Mouse (Mus musculus) limb, embryonic 11.5 days (tissue): ENCODE measurements around the gene Zfp949. TPM values are rescaled to one million over a fixed set of nuclear protein-coding genes. Genes with fewer than 3 reads are reported as not detected.

Source experiments
- ATAC-seq: fragments of 200-750 bp; cut with Nextera tagmentation; 2 replicates; pipeline ENCODE4 v1.8.0; 2017; ENCODE audit warnings: low read depth; ENCODE audit not compliant: insufficient number of reproducible peaks, low FRiP score, low TSS enrichment
- DNase-seq: peaks from one replicate; pipeline ENCODE4 v3.0.0-alpha.2; 2015; ENCODE audit warnings: low spot score
- H3K27ac ChIP-seq: fragments of 300-500 bp; sonication (generic); replicated peaks from 2 replicates; pipeline ENCODE4 v1.5.1; 2014; ENCODE audit warnings: low read depth, mild to moderate bottlenecking, low read length
- H3K27me3 ChIP-seq: fragments of 300-500 bp; sonication (generic); 2 replicates; pipeline ENCODE4 v1.6.1; 2014; ENCODE audit warnings: mild to moderate bottlenecking, low read length, mixed read lengths; ENCODE audit not compliant: control insufficient read depth, insufficient read depth
- H3K36me3 ChIP-seq: fragments of 300-500 bp; sonication (generic); 2 replicates; pipeline ENCODE4 v1.6.1; 2014; ENCODE audit warnings: mild to moderate bottlenecking, low read length, moderate library complexity, mixed read lengths; ENCODE audit not compliant: control insufficient read depth, insufficient read depth
- H3K4me1 ChIP-seq: fragments of 300-500 bp; sonication (generic); 2 replicates; pipeline ENCODE4 v1.6.1; 2014; ENCODE audit warnings: low read length, mixed read lengths; ENCODE audit not compliant: control insufficient read depth, insufficient read depth
- H3K4me2 ChIP-seq: fragments of 300-500 bp; sonication (generic); 2 replicates; pipeline ENCODE4 v1.6.1; 2014; ENCODE audit warnings: low read depth, mild to moderate bottlenecking, moderate library complexity; ENCODE audit not compliant: severe bottlenecking
- H3K4me3 ChIP-seq: fragments of 300-500 bp; sonication (generic); 2 replicates; pipeline ENCODE4 v1.5.1; 2014; ENCODE audit warnings: low read depth, low read length
- H3K9ac ChIP-seq: fragments of 300-500 bp; sonication (generic); 2 replicates; pipeline ENCODE4 v1.6.1; 2014; ENCODE audit warnings: mild to moderate bottlenecking, low read length
- H3K9me3 ChIP-seq: fragments of 300-500 bp; sonication (generic); 2 replicates; pipeline ENCODE4 v1.6.1; 2016; ENCODE audit warnings: low read length; ENCODE audit not compliant: control insufficient read depth
- WGBS: fragments of 180-500 bp; shearing (Covaris S2); extraction: QIAGEN DNeasy Blood & Tissue Kit; methylation state at CpG from one replicate; pipeline ENCODE4 v1.1.7; 2014; 5-methylcytosine and 5-hydroxymethylcytosine counted together
- polyA plus RNA-seq: library from polyadenylated mRNA; unstranded; fragments of >200 nt; fragmentation: Nextera tagmentation; extraction: Ambion mirVana; gene quantifications from 2 replicates; pipeline ENCODE4 v1.2.1, GENCODE M21; 2014

Gene Zfp949
- polyA plus RNA-seq, 1 experiment from 2014 or later = 9.0 TPM

DNA sequence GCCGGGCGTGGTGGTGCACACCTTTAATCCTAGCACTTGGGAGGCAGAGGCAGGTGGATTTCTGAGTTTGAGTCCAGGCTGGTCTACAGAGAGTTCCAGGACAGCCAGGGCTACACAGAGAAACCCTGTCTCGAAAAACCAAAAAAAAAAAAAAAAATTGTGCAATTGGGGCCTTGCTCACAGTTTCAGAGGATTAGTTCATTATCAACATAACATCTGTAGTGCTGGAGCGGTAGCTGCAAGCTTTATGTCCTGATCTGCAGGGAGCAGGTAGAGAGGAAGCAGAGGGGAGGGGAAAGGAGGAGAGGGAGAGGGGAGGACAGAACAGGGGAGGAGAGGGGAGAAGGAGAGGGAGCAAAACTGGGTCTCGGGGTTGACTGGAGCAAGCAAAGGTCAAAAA, 19.1 kb upstream of the Zfp949 start:
- Histone ChIP-seq H3K4me1 (no peaks in the 10 kb centered on the region), H3K27ac (no peak overlapping the region), H3K27me3 (no peaks in the 10 kb centered on the region), H3K4me2 (no peak overlapping the region), H3K4me3 (no peak overlapping the region), H3K9me3 (no peaks in the 10 kb centered on the region), H3K36me3 (no peaks in the 10 kb centered on the region), H3K9ac (no peak overlapping the region)
- no peak for ATAC-seq
- no peak for DNase-seq
- WGBS = 76% methylated on average over 5 of the region's 5 CpGs

- DNase-seq = no peak
- no peak overlapping the region for H3K9ac ChIP-seq
- H3K4me1 ChIP-seq = no peaks in the 10 kb centered on the region
- 85% methylated on average over 3 of the region's 3 CpGs for WGBS
- ATAC-seq = no peak
- H3K4me2 ChIP-seq = no peak overlapping the region
- no peaks in the 10 kb centered on the region for H3K27me3 ChIP-seq
- H3K27ac ChIP-seq = no peak overlapping the region
- no peaks in the 10 kb centered on the region for H3K36me3 ChIP-seq
- H3K9me3 ChIP-seq = no peaks in the 10 kb centered on the region
- no peak overlapping the region for H3K4me3 ChIP-seq
Observed at GRCm38 (mm10) chr9:88529571-88529970, 18.2 kb upstream of the Zfp949 start.

DNA sequence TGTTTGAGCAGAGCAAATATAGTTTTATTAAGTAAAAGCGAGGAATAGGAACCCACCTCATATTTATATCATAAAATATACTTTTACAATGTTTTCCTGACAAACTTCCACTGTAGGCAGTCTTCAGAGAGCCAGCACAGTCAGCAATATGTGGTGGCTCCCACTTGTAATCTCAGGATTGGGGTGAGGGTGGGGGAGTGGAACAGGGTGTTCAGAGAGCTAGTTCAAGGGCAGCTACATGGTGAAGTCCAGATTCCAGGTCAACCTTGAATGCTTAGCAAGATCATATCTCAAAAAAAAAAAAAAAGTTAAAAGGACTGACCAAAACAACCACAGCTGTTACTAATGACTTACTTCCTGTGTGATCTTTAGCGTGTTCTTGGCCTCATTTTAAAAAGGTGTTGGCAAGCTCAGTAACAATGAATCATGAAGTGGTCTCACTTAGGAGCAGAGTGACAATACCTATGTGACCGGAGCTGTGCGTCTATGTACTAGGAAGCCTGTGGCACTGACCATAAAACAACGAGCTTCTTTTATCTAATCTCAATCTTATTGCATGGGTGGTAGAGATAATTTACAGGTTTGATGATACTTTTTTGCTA, 17.7 kb upstream of the Zfp949 start:
- WGBS = 41% methylated on average over 5 of the region's 5 CpGs
- no peak overlapping the region for H3K27ac ChIP-seq
- no peak for ATAC-seq
- H3K4me2 ChIP-seq = no peak overlapping the region
- no peak overlapping the region for H3K4me3 ChIP-seq
- DNase-seq = no peak
- no peaks in the 10 kb centered on the region for H3K27me3 ChIP-seq
- H3K9me3 ChIP-seq = no peaks in the 10 kb centered on the region
- no peak overlapping the region for H3K9ac ChIP-seq
- H3K4me1 ChIP-seq = no peaks in the 10 kb centered on the region
- H3K36me3 ChIP-seq = no peaks in the 10 kb centered on the region

DNA sequence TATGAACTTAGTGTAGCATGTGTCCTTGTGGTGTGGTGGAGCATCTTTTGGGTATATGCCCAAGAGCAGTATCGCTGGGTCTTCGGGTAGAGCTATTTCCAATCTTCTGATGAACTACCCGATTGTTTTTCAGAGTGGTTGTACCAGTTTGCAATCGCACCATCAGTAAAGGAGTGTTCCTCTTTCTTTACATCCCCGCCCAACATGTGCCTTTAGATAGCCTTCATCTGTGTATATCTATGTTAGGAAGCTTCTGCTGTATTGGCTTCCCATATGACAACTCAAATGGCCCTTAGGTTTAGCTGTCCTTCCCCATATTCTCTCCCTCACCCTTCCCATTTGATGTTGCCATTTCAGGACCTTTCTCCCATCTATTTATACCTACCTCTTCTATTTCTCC, 13.7 kb upstream of the Zfp949 start:
- no peaks in the 10 kb centered on the region for H3K4me1 ChIP-seq
- no peak overlapping the region for H3K27ac ChIP-seq
- 85% methylated on average over 5 of the region's 5 CpGs for WGBS
- no peak overlapping the region for H3K4me3 ChIP-seq
- H3K9ac ChIP-seq = no peak overlapping the region
- DNase-seq (no peak), ATAC-seq (no peak)
- no peaks in the 10 kb centered on the region for H3K36me3 ChIP-seq
- H3K27me3 ChIP-seq = no peaks in the 10 kb centered on the region
- no peaks in the 10 kb centered on the region for H3K9me3 ChIP-seq
- no peak overlapping the region for H3K4me2 ChIP-seq

- no peaks in the 10 kb centered on the region for H3K27me3 ChIP-seq
- no peak for ATAC-seq
- no peak overlapping the region for H3K27ac ChIP-seq
- no peak for DNase-seq
- no peaks in the 10 kb centered on the region for H3K4me1 ChIP-seq
- H3K9ac ChIP-seq = no peak overlapping the region
- no peak overlapping the region for H3K4me3 ChIP-seq
- WGBS = 82% methylated on average over 5 of the region's 5 CpGs
- H3K36me3 ChIP-seq = no peaks in the 10 kb centered on the region
- H3K9me3 ChIP-seq = no peaks in the 10 kb centered on the region
- no peak overlapping the region for H3K4me2 ChIP-seq
Observed at GRCm38 (mm10) chr9:88539546-88540224, 8.1 kb upstream of the Zfp949 start.

DNA sequence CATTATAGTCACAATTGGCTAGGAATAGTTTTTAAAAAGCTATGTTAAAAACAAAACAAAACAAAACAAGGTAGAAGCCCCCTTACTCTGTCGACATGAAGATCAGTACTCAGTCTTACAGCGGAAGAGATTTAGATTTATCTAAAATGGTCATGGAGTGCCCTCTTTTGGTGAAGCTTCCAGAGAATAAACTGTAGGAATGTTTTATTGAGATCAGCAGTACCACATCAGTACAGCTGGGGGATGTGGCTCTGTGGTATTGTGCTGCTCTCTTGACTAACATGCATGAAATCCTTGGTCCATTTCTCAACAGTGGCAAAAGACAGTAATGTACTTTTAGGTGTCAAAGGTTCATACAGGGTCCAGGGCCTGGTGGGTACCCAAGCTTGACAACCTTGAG, 5.0 kb upstream of the Zfp949 start:
- WGBS = 45% methylated on average over 2 of the region's 2 CpGs
- Histone ChIP-seq H3K4me2 (no peak overlapping the region), H3K27me3 (no peaks in the 10 kb centered on the region), H3K4me1 (no peaks in the 10 kb centered on the region), H3K4me3 (no peak overlapping the region), H3K9ac (no peak overlapping the region), H3K36me3 (no peaks in the 10 kb centered on the region), H3K9me3 (no peaks in the 10 kb centered on the region), H3K27ac (no peak overlapping the region)
- DNase-seq = no peak
- ATAC-seq = no peak

DNA sequence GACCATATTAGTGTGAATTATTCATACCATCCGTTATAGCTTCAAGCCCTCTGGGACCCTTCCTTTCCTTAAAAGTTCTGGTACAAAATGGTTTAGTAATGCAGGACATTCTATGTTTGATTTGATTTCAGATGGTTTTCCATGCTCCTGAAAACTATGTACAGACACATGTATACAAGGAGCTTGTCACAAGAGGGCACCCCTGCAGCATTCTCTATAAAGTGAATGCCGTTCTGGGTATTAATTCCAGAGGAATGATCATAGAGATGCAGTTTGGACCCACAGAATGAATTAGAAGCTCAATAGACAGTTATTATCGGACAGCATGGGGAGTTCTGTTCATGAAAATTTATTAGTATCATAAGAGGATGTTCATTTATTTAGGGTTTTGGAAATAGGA, 2.3 kb upstream of the Zfp949 start:
- no peak for ATAC-seq
- WGBS = 40% methylated on average over 3 of the region's 3 CpGs
- Histone ChIP-seq H3K27me3 (no peaks in the 10 kb centered on the region), H3K4me1 (0 out of 2 replicates have a peak, but pooled peaks cover 6% of the 10 kb centered on the region), H3K27ac (no peak overlapping the region), H3K9me3 (no peaks in the 10 kb centered on the region), H3K4me3 (no peak overlapping the region), H3K9ac (no peak overlapping the region), H3K4me2 (no peak overlapping the region), H3K36me3 (no peaks in the 10 kb centered on the region)
- no peak for DNase-seq

- no peaks in the 10 kb centered on the region for H3K36me3 ChIP-seq
- 5% methylated on average over 2 of the region's 2 CpGs for WGBS
- no peaks in the 10 kb centered on the region for H3K27me3 ChIP-seq
- 0 out of 2 replicates have a peak, but pooled peaks cover 6% of the 10 kb centered on the region for H3K4me1 ChIP-seq
- H3K9me3 ChIP-seq = no peaks in the 10 kb centered on the region
- peak; percentile 56 for DNase-seq
- H3K27ac ChIP-seq = no peak overlapping the region
- H3K4me3 ChIP-seq = no peak overlapping the region
- H3K4me2 ChIP-seq = no peak overlapping the region
- no peak overlapping the region for H3K9ac ChIP-seq
- no peak for ATAC-seq
Observed at GRCm38 (mm10) chr9:88546166-88546565, 1.7 kb upstream of the Zfp949 start.

DNA sequence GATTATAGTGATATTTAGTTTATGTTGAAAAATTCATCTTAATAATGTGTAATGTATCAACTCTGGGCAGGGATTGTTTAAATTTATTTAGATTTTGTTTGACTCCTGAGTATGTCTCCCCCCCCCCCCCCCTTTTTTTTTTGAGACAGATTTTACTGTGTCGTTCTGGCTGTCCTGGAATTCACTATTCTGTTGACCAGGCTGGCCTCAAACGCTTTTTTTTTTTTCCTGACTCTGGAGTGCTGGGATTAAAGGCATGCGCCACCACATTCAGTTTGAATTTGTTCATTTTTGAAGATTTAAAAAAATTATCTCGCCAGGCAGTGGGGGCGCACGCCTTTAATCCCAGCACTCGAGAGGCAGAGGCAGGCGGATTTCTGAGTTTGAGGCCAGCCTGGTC, 1.2 kb upstream of the Zfp949 start:
- DNase-seq (no peak), ATAC-seq (no peak)
- Histone ChIP-seq H3K9me3 (no peaks in the 10 kb centered on the region), H3K36me3 (no peaks in the 10 kb centered on the region), H3K27me3 (no peaks in the 10 kb centered on the region), H3K4me3 (no peak overlapping the region), H3K4me1 (0 out of 2 replicates have a peak, but pooled peaks cover 6% of the 10 kb centered on the region), H3K27ac (no peak overlapping the region), H3K4me2 (no peak overlapping the region), H3K9ac (no peak overlapping the region)
- WGBS = 73% methylated on average over 8 of the region's 8 CpGs
